Mouse (Mus musculus) myocyte (in vitro differentiated cells): ENCODE measurements around the gene Pgls.

Experiments
- CEBPB ChIP-seq: IDR thresholded peaks from 2 replicates; pipeline ENCODE4 v1.6.1; 2011; ENCODE audit warnings: mild to moderate bottlenecking, moderate library complexity; ENCODE audit not compliant: poor library complexity, insufficient read depth, severe bottlenecking
- E2F4 ChIP-seq: IDR thresholded peaks from one replicate; pipeline ENCODE4 v1.6.1; 2011; ENCODE audit warnings: mild to moderate bottlenecking, control low read depth, moderate library complexity; ENCODE audit not compliant: insufficient read depth
- MAX ChIP-seq: IDR thresholded peaks from one replicate; pipeline ENCODE4 v1.6.1; 2011; ENCODE audit warnings: low read depth, mild to moderate bottlenecking, control low read depth
- MYOD1 ChIP-seq, 3 experiments: IDR thresholded peaks; one replicate each; pipeline ENCODE4 v1.6.1; 2011; ENCODE audit warnings: control low read depth in 2 of 3, low read depth in 2 of 3, mild to moderate bottlenecking in 2 of 3, moderate library complexity in 1 of 3; ENCODE audit not compliant: insufficient read length in 2 of 3, control insufficient read depth in 1 of 3
- MYOG ChIP-seq, 3 experiments: IDR thresholded peaks; one replicate each; pipeline ENCODE4 v1.6.1; 2011; ENCODE audit warnings: control low read depth in 2 of 3, low read depth in 2 of 3, mild to moderate bottlenecking in 2 of 3; ENCODE audit not compliant: insufficient read length in 2 of 3, control insufficient read depth in 1 of 3, insufficient read depth in 1 of 3
- POLR2A ChIP-seq: IDR thresholded peaks from one replicate; pipeline ENCODE4 v1.6.1; 2011; ENCODE audit warnings: low read depth, mild to moderate bottlenecking, control low read depth, moderate library complexity; ENCODE audit not compliant: insufficient read length
- POLR2AphosphoS2 ChIP-seq: IDR thresholded peaks from one replicate; pipeline ENCODE4 v1.6.1; 2011; ENCODE audit warnings: low read depth, control low read depth; ENCODE audit not compliant: insufficient read length
- SRF ChIP-seq: IDR thresholded peaks from one replicate; pipeline ENCODE4 v1.6.1; 2011; ENCODE audit warnings: low read depth; ENCODE audit not compliant: control insufficient read depth, insufficient read length
- TCF12 ChIP-seq: IDR thresholded peaks from one replicate; pipeline ENCODE4 v1.6.1; 2011; ENCODE audit warnings: mild to moderate bottlenecking, control low read depth; ENCODE audit not compliant: poor library complexity, insufficient read depth, severe bottlenecking
- TCF3 ChIP-seq: IDR thresholded peaks from one replicate; pipeline ENCODE4 v1.6.1; 2011; ENCODE audit warnings: low read depth, control low read depth; ENCODE audit not compliant: insufficient read length
- USF1 ChIP-seq: IDR thresholded peaks from one replicate; pipeline ENCODE4 v1.6.1; 2011; ENCODE audit warnings: low read depth, mild to moderate bottlenecking, control low read depth, moderate library complexity

DNA sequence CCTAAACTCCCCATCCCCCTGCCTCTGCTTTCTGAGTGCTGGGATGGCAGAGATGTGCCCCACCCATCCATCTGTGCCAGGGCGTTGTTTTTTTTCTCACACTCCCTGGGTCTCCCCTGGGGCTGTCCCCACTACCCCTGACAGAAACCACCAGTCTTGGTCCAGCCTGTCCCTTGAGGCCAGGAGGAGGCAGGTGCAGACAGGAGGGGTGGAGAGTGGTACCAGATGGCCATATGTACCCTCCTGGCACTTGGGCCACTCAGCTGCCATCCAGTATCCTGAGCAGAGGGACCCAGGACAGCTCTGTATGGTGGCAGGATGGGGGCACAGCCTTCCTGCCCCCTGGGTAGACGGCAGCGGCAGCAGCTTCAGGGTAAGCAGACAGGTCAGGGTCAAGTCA, 5.5 kb downstream of the Pgls start, which contains the start of gene Fam129c:
- TF ChIP-seq POLR2AphosphoS2 (no peak), POLR2A (no peak), MYOG (IDR thresholded peaks at IDR 0.05; ENCODE audit: control insufficient read depth in 1 of 3, insufficient read depth in 1 of 3, insufficient read length in 2 of 3, low read depth in 2 of 3) (peak in 2 of 3 experiments; percentile 14 to 23), MYOD1 (IDR thresholded peaks at IDR 0.05; ENCODE audit: control insufficient read depth in 1 of 3, insufficient read length in 2 of 3, low read depth in 2 of 3) (peak in 2 of 3 experiments; percentile 20 to 25), MAX (no peak), TCF12 (no peak), USF1 (no peak), E2F4 (no peak), SRF (no peak), CEBPB (no peak), TCF3 (no peak)
